In the genomic region with DNA sequence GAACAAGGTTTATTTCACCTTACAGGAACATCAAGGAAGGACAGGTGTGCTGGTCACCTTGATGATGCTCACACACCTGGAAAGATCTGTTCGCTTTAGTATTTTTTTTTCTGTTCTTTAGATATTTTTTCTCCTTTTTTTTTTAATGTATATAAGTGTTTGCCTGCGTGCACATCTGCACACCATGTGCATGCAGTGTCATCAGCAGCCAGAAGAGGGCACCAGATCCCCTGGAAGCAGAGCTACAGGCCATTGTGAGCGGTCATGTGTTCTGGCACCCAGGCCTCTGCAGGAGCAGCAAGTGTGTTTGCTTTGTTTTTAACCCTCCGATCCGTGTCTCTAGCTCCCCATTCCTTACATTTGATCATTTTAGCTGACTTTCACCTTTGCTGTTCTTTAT, we compare ENCODE assay signal across 8 mouse cellular contexts. TPM values are rescaled to one million over a fixed set of nuclear protein-coding genes. Genes with fewer than 3 reads are reported as not detected.
DNase-seq lines count a peak whose midpoint lies in the region; TF ChIP-seq lines count a peak whose summit lies in the region.

No protein-coding gene starts in this region.

- H3K27ac ChIP-seq in thymus, adult 2 months (ENCODE audit: control insufficient read depth, insufficient read depth, low read length) = no peak overlapping the region

- H3K36me3 ChIP-seq in thymus, adult 2 months (ENCODE audit: control insufficient read depth, insufficient read depth, low read length) = no peaks in the 10 kb centered on the region

- no peaks in the 10 kb centered on the region for H3K27me3 ChIP-seq in thymus, adult 2 months (ENCODE audit: control insufficient read depth, insufficient read depth, low read length)

- WGBS in thymus, adult 2 months = 96% methylated on average over 5 of the region's 5 CpGs

- DNase-seq in frontal cortex, postnatal 10 days (ENCODE audit: low spot score in 2 of 2) = peak; percentile 46 to 58
- DNase-seq in frontal cortex, postnatal 25 days (ENCODE audit: low spot score in 2 of 2) = no peak
- peak; percentile 59 for DNase-seq in thymus, adult 2 months
- no peak for DNase-seq in thymus, adult 18-20 months
- DNase-seq in cerebellum, postnatal 25 days = peak; percentile 75 to 86
- peak; percentile 60 for DNase-seq in layer of hippocampus, adult 9-11 months
- peak; percentile 60 for DNase-seq in naive thymus-derived CD4-positive, alpha-beta T cell, adult 2 months (ENCODE audit: low read depth)
- DNase-seq in thymus, postnatal 36 days = peak; percentile 55 to 56

- peaks cover 10% of the 10 kb centered on the region for H3K4me1 ChIP-seq in thymus, adult 2 months (replicated peaks; ENCODE audit: control insufficient read depth, insufficient read depth, low read length)

- no peak for TF ChIP-seq CTCF in thymus, adult 2 months (IDR thresholded peaks at IDR 0.05; ENCODE audit: borderline replicate concordance, control insufficient read depth, extremely low read depth, insufficient read depth, low read length, poor library complexity)

- H3K4me3 ChIP-seq in thymus, adult 2 months (ENCODE audit: control insufficient read depth, insufficient read depth, low read length) = no peak overlapping the region

- no peak for TF ChIP-seq POLR2A in thymus, adult 2 months (IDR thresholded peaks at IDR 0.05; ENCODE audit: control insufficient read depth, extremely low read depth, insufficient read depth, low read length, poor library complexity)

RNA-seq across cellular contexts. Expression of gene Pold2, which starts 1.8 kb away (rescaled TPM):
- 309 and 345 TPM in 2 replicates for polyA plus RNA-seq in thymus, adult 2 months (2012; rRNA removed)

RNA-seq across cellular contexts. Expression of gene Aebp1, which starts 18.2 kb away (rescaled TPM):
- 18.5 and 22.9 TPM in 2 replicates for polyA plus RNA-seq in thymus, adult 2 months (2012; rRNA removed)

RNA-seq across cellular contexts. Expression of gene Myl7, which starts 18.7 kb away (rescaled TPM):
- polyA plus RNA-seq in thymus, adult 2 months (2012; rRNA removed) = 19.3 and 68.0 TPM in 2 replicates

RNA-seq across cellular contexts. Expression of gene Polm, which starts 42.1 kb away (rescaled TPM):
- polyA plus RNA-seq in thymus, adult 2 months (2012; rRNA removed) = 56.8 and 63.9 TPM in 2 replicates

Comparison
In these comparisons a context has a peak if more than half of its experiments do, and no peak if none do; other contexts are left out.
1. DNase-seq: peak in frontal cortex, postnatal 10 days (2 of 2), thymus, adult 2 months (single experiment), cerebellum, postnatal 25 days (2 of 2), layer of hippocampus, adult 9-11 months (single experiment), naive thymus-derived CD4-positive, alpha-beta T cell, adult 2 months (single experiment) and thymus, postnatal 36 days (2 of 2); none in frontal cortex, postnatal 25 days (0 of 2) and thymus, adult 18-20 months (0 of 2).